22 mouse cellular contexts compared by ENCODE assay signal in the genomic region with DNA sequence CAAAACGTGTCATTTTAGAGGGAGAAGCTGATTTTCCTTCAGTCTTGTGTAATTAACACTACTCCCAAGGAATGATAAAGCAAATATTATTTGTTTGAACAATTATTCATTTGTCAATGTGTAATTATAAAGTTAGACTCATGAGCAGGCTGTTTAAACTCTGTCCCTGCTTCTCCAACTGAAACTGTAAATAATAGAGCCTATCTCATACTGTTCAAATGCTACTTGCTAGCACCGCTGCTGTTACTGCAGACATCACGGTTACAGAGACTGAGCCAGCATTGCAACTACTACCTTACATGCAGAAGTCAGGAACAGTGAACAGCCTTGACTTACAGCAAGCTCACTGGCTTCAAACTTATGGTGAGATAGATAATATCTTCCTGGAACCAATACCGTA.
A peak's percentile ranks its signal among the peaks of the same experiment; 100 is the strongest.
DNase-seq lines count a peak whose midpoint lies in the region; ATAC-seq and TF ChIP-seq lines count a peak whose summit lies in the region.
"Had no signal": no experiment of that assay in that cellular context is flagged by ENCODE, and none has a peak within 500 bp of the region (broad histone marks: within the 10 kb centered on the region; RNA-seq: fewer than 3 reads in every experiment).

No protein-coding gene starts in this region.

- no peaks in the 10 kb centered on the region for H3K36me3 ChIP-seq in intestine, embryonic 16.5 days (ENCODE audit: control insufficient read depth, insufficient read depth, low read length)
- H3K36me3 ChIP-seq in intestine, embryonic 15.5 days: no peaks in the 10 kb centered on the region
- no peaks in the 10 kb centered on the region for H3K36me3 ChIP-seq in stomach, embryonic 15.5 days
- H3K36me3 ChIP-seq in stomach, embryonic 16.5 days (ENCODE audit: control insufficient read depth, insufficient read depth, low read length): no peaks in the 10 kb centered on the region
- H3K36me3 ChIP-seq in stomach, postnatal 0 days (ENCODE audit: control insufficient read depth, insufficient read depth, low read length): no peaks in the 10 kb centered on the region

- TF ChIP-seq POLR2A in cerebellum, adult 2 months (IDR thresholded peaks at IDR 0.05; ENCODE audit: borderline replicate concordance, insufficient read depth, low read length): no peak

- 70% methylated on average over 4 of the region's 4 CpGs for WGBS in intestine, embryonic 16.5 days
- WGBS in intestine, embryonic 15.5 days: 70% methylated on average over 4 of the region's 4 CpGs
- WGBS in stomach, embryonic 15.5 days: 60% methylated on average over 4 of the region's 4 CpGs
- WGBS in stomach, embryonic 16.5 days: 59% methylated on average over 4 of the region's 4 CpGs
- WGBS in stomach, postnatal 0 days: 57% methylated on average over 4 of the region's 4 CpGs
- WGBS in cerebellum, adult 2 months: 93% methylated on average over 4 of the region's 4 CpGs

- TF ChIP-seq CTCF in stomach, postnatal 0 days (IDR thresholded peaks at IDR 0.05; ENCODE audit: low read depth): no peak
- TF ChIP-seq CTCF in cerebellum, adult 2 months (IDR thresholded peaks at IDR 0.05; ENCODE audit: borderline replicate concordance, insufficient read depth, low read depth, low read length): no peak

- H3K27me3 ChIP-seq in intestine, embryonic 16.5 days (replicated peaks; ENCODE audit: control insufficient read depth, insufficient read depth, low read length): no peaks in the 10 kb centered on the region
- no peaks in the 10 kb centered on the region for H3K27me3 ChIP-seq in intestine, embryonic 15.5 days (replicated peaks)
- H3K27me3 ChIP-seq in stomach, embryonic 15.5 days (replicated peaks): no peaks in the 10 kb centered on the region
- H3K27me3 ChIP-seq in stomach, embryonic 16.5 days (ENCODE audit: control insufficient read depth, insufficient read depth, low read length): no peaks in the 10 kb centered on the region
- no peaks in the 10 kb centered on the region for H3K27me3 ChIP-seq in stomach, postnatal 0 days (ENCODE audit: control insufficient read depth, insufficient read depth, low read length)
- no peaks in the 10 kb centered on the region for H3K27me3 ChIP-seq in cerebellum, adult 2 months (ENCODE audit: control insufficient read depth, insufficient read depth, low read length)
- H3K27me3 ChIP-seq: CH12.LX, Patski had no signal

- no peak overlapping the region for H3K9ac ChIP-seq in intestine, embryonic 16.5 days (ENCODE audit: low read depth, low read length)
- H3K9ac ChIP-seq in intestine, embryonic 15.5 days: no peak overlapping the region
- no peak overlapping the region for H3K9ac ChIP-seq in stomach, embryonic 15.5 days
- no peak overlapping the region for H3K9ac ChIP-seq in stomach, embryonic 16.5 days (ENCODE audit: low read length)
- H3K9ac ChIP-seq in stomach, postnatal 0 days (ENCODE audit: low read length): no peak overlapping the region

- 0 out of 2 replicates have a peak, but pooled peaks cover 5% of the 10 kb centered on the region for H3K4me1 ChIP-seq in intestine, embryonic 16.5 days (ENCODE audit: control insufficient read depth, insufficient read depth, low read length)
- no peaks in the 10 kb centered on the region; the same call in 1 of the 2 replicates for H3K4me1 ChIP-seq in intestine, embryonic 15.5 days (replicated peaks)
- no peaks in the 10 kb centered on the region; the same call in 1 of the 2 replicates for H3K4me1 ChIP-seq in stomach, embryonic 15.5 days
- peaks cover 29% of the 10 kb centered on the region for H3K4me1 ChIP-seq in stomach, embryonic 16.5 days (ENCODE audit: control insufficient read depth, insufficient read depth, low read length)
- peaks cover 4% of the 10 kb centered on the region; the same call in 1 of the 2 replicates for H3K4me1 ChIP-seq in stomach, postnatal 0 days (replicated peaks; ENCODE audit: control insufficient read depth, insufficient read depth)
- H3K4me1 ChIP-seq in cerebellum, adult 2 months (ENCODE audit: control insufficient read depth, insufficient read depth, low read length): 0 out of 2 replicates have a peak, but pooled peaks cover 4% of the 10 kb centered on the region

- H3K27ac ChIP-seq in intestine, embryonic 16.5 days (ENCODE audit: low read length): no peak overlapping the region
- H3K27ac ChIP-seq in intestine, embryonic 15.5 days: no peak overlapping the region
- H3K27ac ChIP-seq in stomach, embryonic 15.5 days: no peak overlapping the region
- no peak overlapping the region for H3K27ac ChIP-seq in stomach, embryonic 16.5 days (ENCODE audit: low read length)
- H3K27ac ChIP-seq in stomach, postnatal 0 days (replicated peaks): no peak overlapping the region
- no peak overlapping the region for H3K27ac ChIP-seq in cerebellum, adult 2 months (ENCODE audit: insufficient read depth, low read length)

- H3K4me3 ChIP-seq in intestine, embryonic 16.5 days (ENCODE audit: low read length): no peak overlapping the region
- H3K4me3 ChIP-seq in intestine, embryonic 15.5 days (replicated peaks): no peak overlapping the region
- H3K4me3 ChIP-seq in stomach, embryonic 15.5 days (replicated peaks): no peak overlapping the region
- H3K4me3 ChIP-seq in stomach, embryonic 16.5 days (replicated peaks; ENCODE audit: low read length): no peak overlapping the region
- H3K4me3 ChIP-seq in stomach, postnatal 0 days (ENCODE audit: low read depth, low read length): no peak overlapping the region
- no peak overlapping the region for H3K4me3 ChIP-seq in cerebellum, adult 2 months (replicated peaks; ENCODE audit: insufficient read depth, low read depth, low read length)

- H3K4me2 ChIP-seq in intestine, embryonic 16.5 days (ENCODE audit: low read depth, low read length): no peak overlapping the region
- no peak overlapping the region for H3K4me2 ChIP-seq in intestine, embryonic 15.5 days (replicated peaks)
- H3K4me2 ChIP-seq in stomach, embryonic 15.5 days: no peak overlapping the region
- H3K4me2 ChIP-seq in stomach, embryonic 16.5 days (ENCODE audit: low read depth, low read length): no peak overlapping the region
- no peak overlapping the region for H3K4me2 ChIP-seq in stomach, postnatal 0 days (replicated peaks; ENCODE audit: low read depth)

- ATAC-seq in intestine, embryonic 16.5 days: 0 out of 2 replicates have a peak, but pooled peaks have one; percentile 44
- ATAC-seq in intestine, embryonic 15.5 days: no peak
- peak; percentile 68; the same call in 1 of the 2 replicates for ATAC-seq in stomach, embryonic 15.5 days (ENCODE audit: insufficient read depth, low FRiP score, low read depth)
- peak; percentile 42; the same call in 1 of the 2 replicates for ATAC-seq in stomach, embryonic 16.5 days (ENCODE audit: insufficient read depth, low FRiP score)
- ATAC-seq in stomach, postnatal 0 days (ENCODE audit: low FRiP score, low TSS enrichment): peak; percentile 88
- ATAC-seq: activated CD4-positive, CD25-positive, alpha-beta regulatory T cell, adult 4 months; CD4-positive, CD25-positive, alpha-beta regulatory T cell, adult 4 months; Patski had no signal

- no peaks in the 10 kb centered on the region for H3K9me3 ChIP-seq in intestine, embryonic 16.5 days (ENCODE audit: control insufficient read depth, low read length)
- no peaks in the 10 kb centered on the region for H3K9me3 ChIP-seq in intestine, embryonic 15.5 days
- no peaks in the 10 kb centered on the region for H3K9me3 ChIP-seq in stomach, embryonic 15.5 days
- no peaks in the 10 kb centered on the region for H3K9me3 ChIP-seq in stomach, embryonic 16.5 days (replicated peaks; ENCODE audit: control insufficient read depth, low read length)
- H3K9me3 ChIP-seq in stomach, postnatal 0 days (ENCODE audit: control insufficient read depth, low read length): no peaks in the 10 kb centered on the region
- H3K9me3 ChIP-seq: G1E had no signal

- TF ChIP-seq EP300 in stomach, postnatal 0 days (optimal IDR thresholded peaks at IDR 0.05): no peak

- DNase-seq in stomach, postnatal 0 days (ENCODE audit: low spot score): no peak
- DNase-seq in spleen, postnatal 10 days (ENCODE audit: low spot score in 2 of 2): no peak
- DNase-seq in urinary bladder, adult 18-20 months (ENCODE audit: low spot score in 2 of 2): no peak
- DNase-seq in cerebellum, adult 2 months: no peak
- DNase-seq: adrenal gland, adult 2 months; adrenal gland, adult 8-10 months; adrenal gland, postnatal 10 days; adrenal gland, postnatal 14 days; adrenal gland, postnatal 25 days; adrenal gland, postnatal 36 days; B cell, adult 2 months; cerebellum, adult 11 months; cerebellum, adult 11-12 months had no signal
